Mouse (Mus musculus): Measurements from ENCODE around the gene Sbk1.

The Sbk1 gene

GRCm38 (mm10) chr7:126340206-126340618, 67.8 kb downstream of the Sbk1 start:
- DNase-seq = no peak

- DNase-seq = no peak
Measured at GRCm38 (mm10) chr7:126340896-126341295, 68.5 kb downstream of the Sbk1 start.
